Mouse (Mus musculus): ENCODE data around the gene Gucy2e.

- no peak for TF ChIP-seq CTCF (IDR thresholded peaks at IDR 0.05; ENCODE audit: low read depth, low read length)
- no peak for TF ChIP-seq POLR2A (IDR thresholded peaks at IDR 0.05; ENCODE audit: borderline replicate concordance, low read depth, low read length)
These were observed 31.3 kb upstream of the Gucy2e start for GRCm38 (mm10) chr11:69268100-69268499.

Measured in bone marrow macrophage, adult 2 months (primary cell).